Mouse (Mus musculus) embryonic facial prominence, embryonic 13.5 days (tissue): ENCODE measurements at regions not wholly inside any gene's neighbourhood (a gene's known extent, or its start where the extent isn't known, plus 50 kb on each side); places are given as distances from the start of the nearest gene placed in this dataset.

Experiments
- ATAC-seq: fragments of 200-750 bp; cut with Nextera tagmentation; 2 replicates; pipeline ENCODE4 v1.8.0; 2017; ENCODE audit warnings: low read depth; ENCODE audit not compliant: insufficient number of reproducible peaks, insufficient read depth, low FRiP score, low TSS enrichment
- H3K27ac ChIP-seq: fragments of 300-500 bp; sonication (generic); 2 replicates; pipeline ENCODE4 v1.5.1; 2015; ENCODE audit warnings: moderate library complexity, mild to moderate bottlenecking, inconsistent platforms
- H3K27me3 ChIP-seq: fragments of 300-500 bp; sonication (generic); 2 replicates; pipeline ENCODE4 v1.6.1; 2015; ENCODE audit warnings: mild to moderate bottlenecking, inconsistent platforms
- H3K36me3 ChIP-seq: fragments of 300-500 bp; sonication (generic); 2 replicates; pipeline ENCODE4 v1.6.1; 2015; ENCODE audit warnings: mild to moderate bottlenecking, inconsistent platforms
- H3K4me1 ChIP-seq: fragments of 300-500 bp; sonication (generic); 2 replicates; pipeline ENCODE4 v1.6.1; 2015; ENCODE audit warnings: inconsistent platforms
- H3K4me2 ChIP-seq: fragments of 300-500 bp; sonication (generic); 2 replicates; pipeline ENCODE4 v1.6.1; 2015; ENCODE audit warnings: moderate library complexity, mild to moderate bottlenecking, inconsistent platforms
- H3K4me3 ChIP-seq: fragments of 300-500 bp; sonication (generic); 2 replicates; pipeline ENCODE4 v1.5.1; 2015; ENCODE audit warnings: mild to moderate bottlenecking, inconsistent platforms
- H3K9ac ChIP-seq: fragments of 300-500 bp; sonication (generic); 2 replicates; pipeline ENCODE4 v1.6.1; 2015; ENCODE audit warnings: mild to moderate bottlenecking, inconsistent platforms
- H3K9me3 ChIP-seq: fragments of 300-500 bp; sonication (generic); 2 replicates; pipeline ENCODE4 v1.6.1; 2016; ENCODE audit warnings: inconsistent platforms
- WGBS: fragments of 180-500 bp; shearing (Covaris S2); methylation state at CpG from one replicate; pipeline ENCODE4 v1.1.7; 2015; ENCODE audit warnings: mixed read lengths; 5-methylcytosine and 5-hydroxymethylcytosine counted together

- Histone ChIP-seq H3K4me2 (no peak overlapping the region), H3K4me3 (no peak overlapping the region), H3K27me3 (no peaks in the 10 kb centered on the region), H3K9ac (no peak overlapping the region), H3K27ac (no peak overlapping the region), H3K36me3 (no peaks in the 10 kb centered on the region), H3K4me1 (no peaks in the 10 kb centered on the region), H3K9me3 (no peaks in the 10 kb centered on the region)
- 82% methylated on average over 2 of the region's 2 CpGs for WGBS
- no peak for ATAC-seq
These were observed 146.5 kb upstream of the Jag1 start for GRCm38 (mm10) chr2:137262911-137263310.

- no peak overlapping the region for H3K27ac ChIP-seq
- H3K4me2 ChIP-seq, result no peak overlapping the region
- no peak overlapping the region for H3K4me3 ChIP-seq
- H3K9ac ChIP-seq, result no peak overlapping the region
- no peaks in the 10 kb centered on the region for H3K4me1 ChIP-seq
- WGBS, result 77% methylated on average over 8 of the region's 8 CpGs
- no peak for ATAC-seq
- H3K9me3 ChIP-seq, result no peaks in the 10 kb centered on the region
- no peaks in the 10 kb centered on the region for H3K36me3 ChIP-seq
- H3K27me3 ChIP-seq, result no peaks in the 10 kb centered on the region; the same call in 1 of the 2 replicates
These were observed 141.5 kb upstream of the Jag1 start for GRCm38 (mm10) chr2:137257847-137258515.

GRCm38 (mm10) chr2:137247931-137248330 lies 131.5 kb upstream of the Jag1 start:
- peak; percentile 68; the same call in 1 of the 2 replicates for ATAC-seq
- H3K4me2 ChIP-seq, result peak overlapping the region; percentile 43
- 8% methylated on average over 7 of the region's 7 CpGs for WGBS
- H3K9me3 ChIP-seq, result no peaks in the 10 kb centered on the region
- no peak overlapping the region for H3K4me3 ChIP-seq
- peaks cover 34% of the 10 kb centered on the region for H3K4me1 ChIP-seq
- no peak overlapping the region for H3K9ac ChIP-seq
- H3K27ac ChIP-seq, result peak overlapping the region; percentile 36
- no peaks in the 10 kb centered on the region for H3K27me3 ChIP-seq
- no peaks in the 10 kb centered on the region for H3K36me3 ChIP-seq

- no peaks in the 10 kb centered on the region for H3K27me3 ChIP-seq
- 75% methylated on average over 6 of the region's 6 CpGs for WGBS
- no peak for ATAC-seq
- peaks cover 34% of the 10 kb centered on the region for H3K4me1 ChIP-seq
- H3K4me3 ChIP-seq, result no peak overlapping the region
- H3K36me3 ChIP-seq, result no peaks in the 10 kb centered on the region
- no peak overlapping the region for H3K27ac ChIP-seq
- no peak overlapping the region for H3K9ac ChIP-seq
- no peak overlapping the region for H3K4me2 ChIP-seq
- H3K9me3 ChIP-seq, result no peaks in the 10 kb centered on the region
These were observed 127.9 kb upstream of the Jag1 start for GRCm38 (mm10) chr2:137244370-137244769.

- WGBS, result 8% methylated on average over 5 of the region's 5 CpGs
- no peaks in the 10 kb centered on the region for H3K9me3 ChIP-seq
These were observed 127.5 kb upstream of the Jag1 start for GRCm38 (mm10) chr2:137243914-137244313.

GRCm38 (mm10) chr2:137236961-137237360 lies 120.5 kb upstream of the Jag1 start:
- Histone ChIP-seq H3K4me3 (no peak overlapping the region), H3K27ac (no peak overlapping the region), H3K9me3 (no peaks in the 10 kb centered on the region), H3K4me1 (peaks cover 7% of the 10 kb centered on the region), H3K27me3 (no peaks in the 10 kb centered on the region), H3K9ac (no peak overlapping the region), H3K4me2 (no peak overlapping the region), H3K36me3 (no peaks in the 10 kb centered on the region)
- no peak for ATAC-seq
- WGBS, result 44% methylated on average over 3 of the region's 3 CpGs

More at GRCm38 (mm10) chr2:137243914-137244313, 127.5 kb upstream of the Jag1 start:
- Histone ChIP-seq H3K27me3 (no peaks in the 10 kb centered on the region), H3K36me3 (no peaks in the 10 kb centered on the region), H3K4me1 (peaks cover 34% of the 10 kb centered on the region), H3K4me3 (no peak overlapping the region), H3K4me2 (no peak overlapping the region), H3K9ac (no peak overlapping the region), H3K27ac (no peak overlapping the region)
- no peak for ATAC-seq

GRCm38 (mm10) chr2:137233936-137234335 lies 117.5 kb upstream of the Jag1 start:
- Histone ChIP-seq H3K4me1 (peaks cover 7% of the 10 kb centered on the region), H3K4me3 (no peak overlapping the region), H3K9ac (no peak overlapping the region), H3K27me3 (no peaks in the 10 kb centered on the region; the same call in 1 of the 2 replicates), H3K4me2 (no peak overlapping the region), H3K9me3 (no peaks in the 10 kb centered on the region), H3K36me3 (no peaks in the 10 kb centered on the region), H3K27ac (no peak overlapping the region)
- ATAC-seq, result no peak
- 78% methylated on average over 3 of the region's 3 CpGs for WGBS

- Histone ChIP-seq H3K4me1 (no peaks in the 10 kb centered on the region), H3K4me3 (no peak overlapping the region), H3K9me3 (no peaks in the 10 kb centered on the region), H3K27ac (no peak overlapping the region), H3K36me3 (no peaks in the 10 kb centered on the region), H3K27me3 (no peaks in the 10 kb centered on the region; the same call in 1 of the 2 replicates), H3K4me2 (no peak overlapping the region), H3K9ac (no peak overlapping the region)
- no peak for ATAC-seq
These were observed 114.7 kb upstream of the Jag1 start for GRCm38 (mm10) chr2:137231161-137231560.

- Histone ChIP-seq H3K27ac (no peak overlapping the region), H3K4me1 (peaks cover 5% of the 10 kb centered on the region), H3K4me3 (no peak overlapping the region), H3K9me3 (no peaks in the 10 kb centered on the region), H3K4me2 (no peak overlapping the region), H3K27me3 (no peaks in the 10 kb centered on the region; the same call in 1 of the 2 replicates), H3K9ac (no peak overlapping the region), H3K36me3 (no peaks in the 10 kb centered on the region)
- no peak for ATAC-seq
- 65% methylated on average over 1 of the region's 1 CpGs for WGBS
These were observed 113.1 kb upstream of the Jag1 start for GRCm38 (mm10) chr2:137229422-137230069.

- no peak overlapping the region for H3K9ac ChIP-seq
- ATAC-seq, result no peak
- 92% methylated on average over 4 of the region's 4 CpGs for WGBS
- no peak overlapping the region for H3K4me3 ChIP-seq
- no peak overlapping the region for H3K27ac ChIP-seq
- no peaks in the 10 kb centered on the region; the same call in 1 of the 2 replicates for H3K27me3 ChIP-seq
- peaks cover 5% of the 10 kb centered on the region for H3K4me1 ChIP-seq
- no peaks in the 10 kb centered on the region for H3K9me3 ChIP-seq
- H3K4me2 ChIP-seq, result no peak overlapping the region
- no peaks in the 10 kb centered on the region for H3K36me3 ChIP-seq
These were observed 111.1 kb upstream of the Jag1 start for GRCm38 (mm10) chr2:137227495-137227894.

- Histone ChIP-seq H3K4me1 (peaks cover 5% of the 10 kb centered on the region), H3K9me3 (no peaks in the 10 kb centered on the region), H3K36me3 (no peaks in the 10 kb centered on the region), H3K27ac (no peak overlapping the region), H3K27me3 (no peaks in the 10 kb centered on the region; the same call in 1 of the 2 replicates), H3K4me3 (no peak overlapping the region), H3K9ac (no peak overlapping the region), H3K4me2 (no peak overlapping the region)
- WGBS, result 72% methylated on average over 10 of the region's 10 CpGs
- ATAC-seq, result no peak
These were observed 108.5 kb upstream of the Jag1 start for GRCm38 (mm10) chr2:137224702-137225552.
